Mouse (Mus musculus): ENCODE results near the gene Fzd10.

Gene Fzd10

DNA sequence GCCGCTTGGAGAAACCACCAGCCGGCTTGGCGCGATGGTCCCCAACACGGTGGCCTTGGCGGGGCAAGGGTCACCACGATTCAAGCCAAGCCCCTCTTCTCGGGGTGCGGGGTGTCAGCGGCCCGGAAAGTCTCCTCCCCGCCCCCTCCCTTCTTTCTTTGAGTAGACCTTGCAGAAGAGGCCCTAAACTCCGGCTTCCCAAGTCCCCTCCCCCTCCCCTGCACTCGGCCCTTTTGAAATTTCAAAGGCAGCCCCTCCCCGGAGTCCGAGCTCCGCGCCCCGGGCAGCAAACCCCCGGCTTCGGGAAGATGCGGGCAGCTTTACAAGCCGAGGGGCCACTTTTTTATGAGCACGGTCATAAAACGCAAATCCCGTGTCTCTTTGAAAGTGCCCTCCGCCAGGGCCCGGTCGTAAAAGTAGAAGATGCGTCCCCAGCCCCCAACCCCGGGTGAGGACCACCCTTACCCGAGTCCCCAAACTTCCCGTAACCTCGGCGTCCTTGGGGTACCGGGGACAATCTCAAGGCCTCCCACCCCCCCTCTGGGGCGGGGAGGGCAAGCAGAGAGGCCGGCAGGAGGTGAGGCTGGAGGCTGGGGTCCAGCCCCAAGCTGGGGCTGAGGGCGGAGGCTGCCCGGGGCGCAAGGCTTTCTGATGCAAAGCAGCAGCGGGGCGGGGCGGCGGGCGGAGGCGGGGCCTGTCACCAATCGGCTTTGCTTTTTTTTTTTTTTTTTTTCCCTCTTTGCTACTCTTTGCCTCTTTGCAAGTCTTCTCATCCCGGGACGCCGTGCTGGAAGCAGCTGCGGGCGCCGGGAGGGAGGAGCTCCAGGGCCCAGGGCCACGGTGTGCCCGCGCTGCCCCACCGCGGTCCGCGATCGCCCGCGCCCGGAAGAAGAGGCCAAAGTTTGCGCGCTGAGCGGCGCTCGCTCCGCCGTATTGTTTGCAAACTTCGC, at the start of gene Fzd10:
Gene Fzd10, plus strand, starts transcription at position 773 of the 950 bp plus-strand sequence.
- DNase-seq = peak; percentile 15 to 49

DNA sequence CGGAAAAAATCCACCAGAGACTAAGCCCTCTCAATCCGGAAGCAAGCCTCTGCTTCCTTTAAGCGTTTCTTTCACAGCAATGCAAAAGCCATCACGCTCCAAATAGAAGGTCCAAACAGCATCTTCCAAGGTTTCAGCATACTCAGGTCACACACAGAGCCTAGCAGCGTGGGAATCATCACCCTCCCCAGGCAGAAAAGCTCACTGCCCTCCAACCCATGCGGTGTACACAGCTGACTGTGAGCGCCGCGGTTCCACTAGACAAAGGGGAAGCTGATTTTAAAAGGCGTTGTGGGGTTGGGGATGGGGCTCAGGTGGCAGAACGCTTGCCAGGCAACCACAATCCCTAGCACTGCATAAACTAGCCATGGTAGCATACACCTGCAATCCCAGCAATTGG, 49.2 kb upstream of the Fzd10 start:
- no peak for DNase-seq

DNA sequence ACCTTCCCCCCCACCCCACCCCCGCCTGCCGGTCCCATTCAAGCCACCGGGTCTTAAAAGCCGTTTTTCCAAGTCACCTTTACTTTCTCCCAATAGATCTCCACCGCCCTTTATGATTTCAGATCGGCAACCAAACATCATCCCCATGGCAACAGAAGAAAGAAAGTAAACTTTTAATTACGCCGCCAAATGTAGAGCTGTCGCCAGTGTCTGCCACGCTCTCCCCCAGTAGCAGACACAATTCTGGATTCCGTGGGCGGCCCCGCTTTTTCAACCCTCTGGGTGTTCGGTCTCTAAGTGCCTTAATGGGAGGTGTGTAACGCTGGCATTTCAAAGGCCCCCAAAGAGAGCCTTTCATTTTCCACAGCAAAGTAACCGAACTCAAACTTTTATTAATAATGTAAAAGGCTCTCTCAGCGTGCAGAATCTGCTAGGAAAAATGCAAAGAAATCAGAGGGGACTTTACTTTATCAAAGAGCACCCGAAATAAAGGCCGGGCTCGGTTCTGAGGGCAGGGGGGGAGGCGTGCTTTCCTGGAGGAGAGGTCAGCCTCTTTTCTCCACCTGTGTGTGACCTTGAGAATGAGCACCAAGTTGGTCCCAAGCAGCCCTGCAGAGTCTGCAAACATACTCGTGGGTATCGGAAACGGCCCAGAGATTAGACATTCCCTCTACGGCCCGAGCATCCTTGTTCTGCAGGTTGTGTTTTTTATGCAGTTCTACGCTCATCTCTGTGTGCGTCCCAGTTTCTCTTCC, 48.3 kb upstream of the Fzd10 start:
- DNase-seq = no peak

DNA sequence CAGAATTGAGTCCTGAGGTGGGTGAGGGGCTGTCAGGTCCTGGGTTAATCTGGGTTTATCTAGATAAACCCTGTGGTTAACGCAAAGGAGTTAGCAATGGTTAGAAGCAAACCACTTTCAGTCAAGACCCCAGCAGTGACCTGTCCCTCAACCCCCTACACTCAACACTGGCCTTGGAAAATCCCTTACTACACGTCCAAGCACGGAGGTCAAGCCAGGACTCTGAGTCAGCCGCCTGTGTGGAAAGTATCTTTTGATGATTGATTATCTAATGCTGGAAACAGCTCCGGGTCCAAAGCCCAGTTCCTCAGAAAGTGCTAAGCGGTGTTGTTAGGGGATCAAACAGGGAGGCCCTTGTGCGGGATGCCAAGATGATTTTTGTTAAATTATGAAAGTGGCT, 42.5 kb upstream of the Fzd10 start:
- DNase-seq = no peak

DNA sequence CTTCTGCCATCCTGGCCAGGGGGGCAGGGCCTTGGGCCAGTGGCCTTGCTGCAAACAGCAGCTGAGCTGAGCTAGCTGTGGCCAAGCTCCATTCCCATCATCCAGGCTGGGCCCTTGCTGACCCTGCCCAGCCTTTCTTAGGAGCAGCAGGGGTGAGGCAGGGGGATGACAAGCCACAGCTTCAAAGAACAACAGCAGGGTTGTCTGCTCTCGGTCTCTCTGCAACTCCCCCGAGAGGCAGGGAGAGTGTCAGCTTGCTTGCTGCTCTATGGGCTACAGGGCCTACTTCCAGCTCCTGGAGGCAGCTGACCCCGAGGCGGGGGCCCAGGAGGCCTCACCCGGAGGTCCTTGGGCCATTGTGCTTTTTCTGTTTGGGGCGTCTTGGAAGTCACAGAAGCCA, 33.3 kb upstream of the Fzd10 start:
- no peak for DNase-seq

DNA sequence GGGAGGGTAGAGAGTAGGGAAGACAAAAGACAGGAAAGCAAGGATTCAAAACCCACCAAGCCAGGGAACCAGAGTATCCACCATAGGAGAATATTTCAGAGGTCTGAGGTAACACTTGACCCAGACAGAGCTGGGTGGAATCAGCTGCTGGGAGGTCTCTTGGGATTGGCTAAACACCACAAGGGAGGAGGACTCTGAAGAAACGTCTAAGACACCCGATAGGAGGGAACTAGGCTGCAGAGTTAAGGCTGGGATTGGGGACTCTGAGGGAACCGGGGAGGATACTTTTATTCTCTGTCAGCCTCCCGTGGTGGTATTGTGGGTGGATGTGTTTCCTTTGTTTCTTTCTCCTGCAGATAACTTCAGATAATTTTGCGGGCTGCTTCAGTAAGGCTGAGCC, 31.7 kb upstream of the Fzd10 start:
- DNase-seq = no peak

DNA sequence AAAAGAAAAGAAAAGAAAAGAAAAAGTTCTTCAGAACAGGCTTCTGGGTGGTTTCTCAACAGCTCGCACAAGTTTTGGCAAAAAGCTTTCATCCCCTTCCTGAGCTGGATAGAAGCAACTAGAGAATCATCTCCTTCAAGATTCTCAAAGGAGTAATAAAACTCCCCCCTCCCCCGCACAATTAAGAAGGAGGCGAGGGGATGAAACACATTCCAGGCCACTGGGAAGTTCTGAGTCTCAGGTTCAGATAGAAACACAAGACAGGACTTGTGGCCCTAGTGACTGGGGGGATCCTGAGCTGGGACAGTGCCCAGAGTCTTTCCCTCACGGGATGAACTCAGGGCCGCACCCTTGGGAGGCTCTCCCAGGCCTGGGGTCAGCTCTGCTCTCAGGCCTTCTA, 30.6 kb upstream of the Fzd10 start:
- no peak for DNase-seq

DNA sequence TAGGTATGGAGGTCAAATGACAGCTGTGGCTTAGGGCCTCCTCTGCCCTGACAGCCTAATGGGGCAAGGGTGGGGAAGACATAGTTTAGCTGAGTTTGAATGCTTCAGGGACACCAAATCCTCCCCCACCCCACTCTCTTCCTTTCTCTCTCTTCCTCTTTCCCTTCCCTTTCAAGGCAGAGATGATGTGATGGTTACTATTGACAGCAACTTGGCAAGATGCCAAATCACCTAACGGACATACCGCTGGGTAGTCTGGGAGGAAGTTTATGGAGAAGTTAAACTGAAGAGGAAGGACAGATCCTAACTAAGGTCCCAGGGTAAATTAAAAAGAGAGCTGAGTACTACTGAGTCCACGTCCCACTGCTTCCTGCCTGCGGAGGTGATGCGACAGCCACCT, 29.8 kb upstream of the Fzd10 start:
- DNase-seq = no peak

DNA sequence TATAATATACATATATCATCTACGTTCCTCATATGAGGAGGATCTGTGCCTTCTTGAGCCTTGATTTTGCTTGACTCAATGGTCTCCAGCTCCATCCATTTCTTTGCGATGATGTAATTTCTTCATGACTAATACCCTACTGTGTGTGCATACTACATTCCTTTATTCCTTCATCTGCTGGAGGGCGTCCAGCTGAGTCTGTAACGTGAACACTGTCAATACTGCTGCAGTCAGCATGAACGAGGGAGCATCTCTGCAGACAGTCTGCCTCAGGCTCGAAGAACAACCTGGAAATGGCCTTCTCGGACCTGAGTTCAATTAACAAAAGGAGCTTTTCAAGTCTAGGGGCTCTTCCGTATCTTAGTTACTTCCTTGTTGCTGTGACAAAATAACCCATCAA, 28.9 kb upstream of the Fzd10 start:
- DNase-seq = no peak

DNA sequence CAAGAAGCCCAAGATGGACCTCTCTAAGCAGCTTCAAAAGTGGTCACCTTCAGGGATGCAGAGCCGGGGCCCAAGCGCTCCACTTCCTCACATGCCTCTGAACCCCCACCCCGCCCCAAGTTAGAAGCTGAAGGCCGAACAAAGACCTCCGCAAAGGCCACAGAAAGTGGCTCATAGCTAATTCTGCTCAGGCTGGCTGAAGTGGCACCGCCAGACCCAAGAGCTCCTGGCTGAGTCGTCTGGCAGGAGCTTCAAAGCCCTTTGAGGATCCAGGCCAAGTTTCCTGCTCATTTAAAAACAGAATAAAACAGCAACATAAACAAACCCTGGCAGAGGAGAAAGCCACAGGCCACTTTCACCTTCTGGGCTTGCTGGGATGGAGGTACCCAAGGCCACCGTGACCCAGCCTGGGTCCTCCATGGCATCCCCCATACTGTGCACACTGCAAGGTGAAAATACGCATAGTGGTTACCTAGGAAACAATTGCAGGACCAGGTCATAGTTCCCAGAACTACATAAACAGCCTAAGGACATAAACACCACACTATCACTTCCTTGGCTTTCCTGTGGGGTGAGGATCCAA, 24.6 kb upstream of the Fzd10 start:
- peak; percentile 12 to 13 for DNase-seq

DNA sequence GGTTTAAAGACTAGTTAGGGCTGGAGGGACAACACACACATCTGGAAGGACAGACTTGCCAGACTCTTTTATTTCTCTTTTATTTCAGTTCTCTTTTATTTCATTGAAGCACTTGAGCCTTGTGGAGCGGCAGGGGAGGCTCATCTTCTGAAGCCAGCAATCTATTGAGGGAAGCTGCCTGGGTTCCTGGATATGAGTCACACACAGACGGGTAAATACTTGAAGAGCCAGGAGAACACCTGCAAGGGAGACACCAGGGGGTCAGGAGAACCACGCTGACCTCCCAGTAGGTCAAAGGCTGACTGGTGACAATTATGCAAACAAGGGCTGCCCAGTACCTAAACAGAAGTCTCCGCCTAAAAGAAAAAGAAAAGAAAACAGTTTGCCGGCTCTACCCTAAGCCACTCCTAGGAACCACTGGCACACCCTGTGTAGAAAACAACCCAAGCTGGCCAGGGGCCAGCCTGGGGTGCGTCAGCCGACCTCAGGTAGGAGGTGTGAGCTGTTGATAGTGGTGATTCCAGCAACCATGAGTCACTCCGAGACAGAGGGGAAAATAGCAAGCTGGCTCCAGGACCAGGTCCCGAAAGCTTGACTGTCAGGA, 21.5 kb upstream of the Fzd10 start:
- DNase-seq = no peak

DNA sequence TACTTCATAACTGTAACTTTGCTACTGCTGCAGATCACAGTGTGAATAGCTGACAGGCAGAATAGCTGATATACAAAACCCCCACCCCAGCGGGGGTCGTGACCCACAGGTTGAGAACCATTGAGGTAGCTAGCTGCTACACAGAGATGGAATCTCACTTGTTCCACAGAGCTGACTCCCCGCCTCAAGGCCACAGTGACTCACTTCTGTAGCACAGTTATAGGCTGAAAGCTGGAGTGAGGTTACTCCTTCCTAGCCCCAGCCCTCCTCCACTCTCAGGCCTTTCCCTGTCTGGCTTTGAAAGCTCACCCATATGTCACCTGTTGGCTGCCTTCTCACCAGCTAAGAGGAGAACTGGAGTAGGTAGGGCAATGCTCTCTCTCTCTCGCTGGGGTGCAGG, 19.7 kb upstream of the Fzd10 start:
- no peak for DNase-seq

DNA sequence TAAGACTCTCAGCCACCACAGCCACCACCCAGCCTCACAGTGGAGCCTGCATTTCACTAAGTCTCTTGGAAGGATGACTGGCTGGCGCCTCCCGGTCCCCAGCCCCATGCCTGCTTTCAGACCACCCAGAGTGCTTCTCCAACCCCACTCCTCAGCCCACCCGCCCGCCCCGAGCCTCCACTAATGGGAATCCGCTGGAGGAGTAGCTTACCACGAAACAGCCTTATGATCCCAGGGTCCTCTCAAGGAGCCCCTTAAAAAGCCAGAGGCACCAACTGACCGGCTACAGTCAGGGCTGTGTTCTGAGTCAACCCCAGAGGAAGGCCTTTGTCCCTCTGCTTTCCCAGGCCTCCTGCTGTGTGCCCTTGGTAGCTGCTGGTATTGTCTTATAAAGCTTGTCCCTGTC, 19.1 kb upstream of the Fzd10 start:
- no peak for DNase-seq

DNA sequence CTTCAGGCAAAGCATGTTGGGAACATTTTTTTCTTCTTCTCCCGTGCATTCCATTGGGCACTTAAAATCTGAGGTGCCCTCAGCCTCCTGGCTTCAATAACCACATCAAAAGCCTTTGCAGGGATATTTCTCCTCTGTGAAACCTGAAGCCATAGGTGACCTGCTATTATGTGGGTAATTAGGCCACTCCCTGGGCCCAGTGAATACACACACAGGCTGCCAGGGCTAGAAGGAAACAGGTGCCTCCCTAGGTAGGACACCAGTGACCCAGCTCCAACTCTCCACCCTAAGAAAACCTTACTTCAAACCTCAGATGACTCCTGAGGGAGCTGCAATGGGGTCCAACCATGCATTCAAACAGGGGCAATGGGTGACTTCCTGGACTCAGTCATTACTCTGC, 11.4 kb upstream of the Fzd10 start:
- no peak for DNase-seq

DNA sequence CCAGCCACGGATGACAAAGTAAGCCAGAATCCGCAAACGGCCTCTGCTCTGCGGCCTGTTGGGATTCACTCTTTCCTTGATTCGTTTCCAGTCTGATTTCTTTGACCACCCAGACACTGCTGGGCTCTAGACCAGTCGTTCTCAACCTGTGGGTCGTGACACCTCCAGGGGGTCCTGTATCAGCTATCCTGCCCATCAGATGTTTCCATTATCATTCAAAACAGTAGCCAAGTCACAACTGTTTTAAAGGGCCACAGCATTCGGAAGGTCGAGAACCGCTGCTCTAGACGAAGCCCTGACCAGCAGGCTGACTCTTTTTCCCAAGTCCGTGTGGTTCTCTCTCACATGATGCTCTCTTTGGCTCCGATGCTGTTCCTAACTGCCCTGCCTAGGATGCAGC, 7.2 kb upstream of the Fzd10 start:
- no peak for DNase-seq

DNA sequence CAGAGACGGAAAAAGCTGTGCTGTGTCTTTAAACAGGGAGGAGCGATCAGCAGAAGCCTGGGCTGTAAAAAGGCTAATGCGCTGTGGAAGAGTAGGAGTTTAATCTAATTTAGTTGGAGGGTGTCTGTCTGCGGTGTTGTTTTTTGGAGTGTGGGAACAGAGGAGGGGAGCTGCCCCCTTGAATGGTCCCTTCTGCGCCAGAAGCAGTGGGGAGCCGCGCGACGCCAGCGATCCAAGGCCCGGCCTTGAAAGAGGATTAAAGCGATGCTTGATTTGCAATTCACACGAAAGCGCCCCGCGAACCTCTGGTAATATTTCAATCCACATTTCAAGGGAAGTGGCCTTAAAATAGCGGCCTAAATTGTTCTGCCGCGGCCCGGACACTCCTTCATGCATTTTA, 3.8 kb upstream of the Fzd10 start:
- DNase-seq = peak; percentile 27 to 31

DNA sequence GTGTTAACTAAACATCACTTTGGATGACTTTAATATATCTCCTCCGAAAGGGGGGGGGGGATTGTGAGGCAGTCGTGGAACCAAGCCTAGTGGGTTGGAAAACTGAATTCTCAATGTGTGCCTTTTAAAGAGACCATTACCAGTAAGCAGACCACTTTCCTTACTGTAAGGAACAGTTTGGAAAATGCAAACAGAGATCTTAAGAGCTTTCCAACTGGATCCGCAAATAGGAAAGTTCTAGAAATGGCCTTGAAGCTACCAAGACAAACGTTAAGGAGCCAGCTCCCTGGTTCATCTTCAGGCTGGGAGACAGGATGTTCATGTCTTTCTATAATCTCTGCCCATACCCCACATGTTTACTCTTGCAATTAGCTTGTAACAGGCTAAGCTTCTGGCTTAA, 3.3 kb upstream of the Fzd10 start:
- no peak for DNase-seq

DNA sequence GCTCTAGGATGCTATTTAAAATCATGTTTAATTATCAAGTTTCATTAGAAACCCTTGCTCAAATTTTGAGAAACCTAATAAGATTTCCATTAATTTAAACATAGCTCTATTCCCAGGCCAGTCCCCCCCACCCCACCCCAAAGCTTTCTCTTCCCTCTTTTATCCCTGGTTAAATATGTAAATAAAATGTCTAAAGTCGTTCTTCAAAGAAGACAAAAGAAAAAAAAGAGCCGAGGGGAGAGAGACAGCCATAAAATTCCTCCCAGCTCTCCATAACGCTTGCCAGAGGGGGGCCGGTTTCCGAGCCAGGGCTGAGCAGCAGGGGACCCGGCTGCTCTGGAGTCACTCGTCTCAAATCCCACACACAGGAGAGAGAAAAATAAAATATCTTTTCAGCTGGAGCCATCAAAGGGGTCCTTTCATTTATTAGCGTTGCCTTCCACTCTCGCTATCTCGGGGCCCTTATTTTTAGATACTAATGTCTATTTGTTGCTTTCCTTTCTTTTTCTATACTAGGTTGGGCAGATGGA, 2.4 kb upstream of the Fzd10 start:
- peak; percentile 35 to 47 for DNase-seq

DNA sequence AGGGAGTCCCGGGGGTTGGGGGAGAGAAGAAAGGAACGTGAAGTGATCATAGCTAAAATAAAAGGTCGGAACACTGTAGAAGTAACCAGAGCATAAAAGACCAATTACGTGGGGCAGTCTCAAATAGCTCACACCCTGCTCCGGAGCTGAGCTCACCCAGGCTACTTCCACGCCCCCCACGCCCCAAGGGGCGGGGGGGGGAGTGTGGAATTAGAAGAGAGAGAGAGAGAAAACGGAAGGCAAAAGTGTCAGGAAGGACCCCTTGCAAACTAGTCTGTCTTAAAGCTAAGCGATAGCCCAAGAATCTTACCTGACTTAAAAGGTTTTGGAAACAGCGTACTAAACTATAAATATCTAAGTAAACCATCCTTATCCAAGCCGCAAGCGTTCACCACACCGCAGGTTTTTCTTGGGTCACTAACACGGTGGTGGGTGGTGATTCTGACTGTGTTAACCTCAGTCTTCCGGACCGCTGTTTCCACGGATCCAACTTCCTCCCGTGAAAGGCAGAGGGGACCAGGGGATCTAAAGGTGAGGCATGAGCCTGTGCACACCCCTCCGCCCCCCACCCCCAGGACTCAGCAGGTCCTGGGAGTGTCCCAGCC, 1.8 kb upstream of the Fzd10 start:
- DNase-seq = no peak

DNA sequence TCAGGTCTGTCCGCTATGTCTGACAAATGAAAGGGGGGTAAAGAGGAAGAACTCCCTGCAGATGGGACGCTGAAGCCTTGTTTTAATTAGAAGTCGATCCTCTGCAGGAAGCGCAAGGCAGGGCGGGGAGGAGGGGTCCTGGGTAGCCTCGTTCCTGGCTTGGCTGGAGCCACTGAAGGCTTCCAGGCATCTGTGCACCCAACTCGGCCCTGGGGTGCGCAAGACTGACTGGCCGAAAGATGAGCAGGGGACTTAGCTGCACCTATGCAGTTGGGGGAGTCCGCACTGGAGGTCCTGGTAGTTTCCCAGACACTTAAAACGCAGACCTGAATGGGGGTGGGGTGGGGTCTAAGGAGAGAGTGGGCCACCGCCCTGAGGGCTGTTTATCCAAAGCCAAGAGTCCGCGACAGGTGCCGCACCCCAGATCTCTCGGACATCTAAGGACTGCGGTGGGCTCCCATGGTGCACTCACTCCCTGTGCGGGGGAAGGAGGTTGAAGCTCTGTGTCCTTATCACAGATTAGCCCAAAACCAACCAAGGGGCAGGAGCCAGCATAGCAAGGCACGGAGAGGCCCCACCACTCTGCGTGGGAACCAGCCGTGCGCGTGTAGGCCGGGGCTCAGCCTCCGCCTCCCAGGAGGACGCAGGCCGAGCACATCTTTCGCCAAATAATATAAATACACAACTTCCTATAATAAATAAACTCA, 1.1 kb upstream of the Fzd10 start:
- no peak for DNase-seq

DNA sequence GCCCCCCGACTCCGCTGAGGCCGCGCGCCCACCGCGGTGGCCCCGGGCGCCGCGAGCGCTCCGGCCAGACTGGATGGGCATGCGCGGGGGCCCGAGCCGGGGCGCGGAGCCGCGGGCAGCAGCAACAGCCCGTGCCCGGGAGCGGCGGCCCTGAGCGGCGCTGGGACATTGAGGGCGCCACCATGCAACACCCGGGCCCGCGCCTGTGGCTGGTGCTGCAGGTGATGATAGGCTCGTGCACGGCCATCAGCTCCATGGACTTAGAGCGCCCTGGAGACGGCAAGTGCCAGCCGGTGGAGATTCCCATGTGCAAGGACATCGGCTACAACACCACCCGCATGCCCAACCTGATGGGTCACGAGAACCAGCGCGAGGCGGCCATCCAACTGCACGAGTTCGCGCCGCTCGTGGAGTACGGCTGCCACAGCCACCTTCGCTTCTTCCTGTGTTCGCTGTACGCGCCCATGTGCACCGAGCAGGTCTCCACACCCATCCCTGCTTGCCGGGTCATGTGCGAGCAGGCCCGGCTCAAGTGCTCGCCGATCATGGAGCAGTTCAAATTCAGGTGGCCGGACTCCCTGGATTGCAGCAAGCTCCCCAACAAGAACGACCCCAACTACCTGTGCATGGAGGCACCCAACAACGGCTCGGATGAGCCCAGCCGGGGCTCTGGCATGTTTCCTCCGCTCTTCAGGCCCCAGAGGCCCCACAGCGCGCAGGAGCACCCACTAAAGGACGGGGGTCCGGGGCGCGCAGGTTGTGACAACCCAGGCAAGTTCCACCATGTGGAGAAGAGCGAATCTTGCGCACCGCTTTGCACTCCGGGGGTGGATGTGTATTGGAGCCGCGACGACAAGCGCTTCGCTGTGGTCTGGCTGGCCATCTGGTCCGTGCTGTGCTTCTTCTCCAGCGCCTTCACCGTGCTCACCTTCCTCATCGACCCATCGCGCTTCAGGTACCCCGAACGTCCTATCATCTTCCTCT, 684 bp downstream of the Fzd10 start:
- peak; percentile 29 to 38 for DNase-seq

Data from cerebellum, postnatal 14 days (tissue).